Mouse (Mus musculus): ENCODE results near the gene Gm28305.

The Gm28305 gene

DNA sequence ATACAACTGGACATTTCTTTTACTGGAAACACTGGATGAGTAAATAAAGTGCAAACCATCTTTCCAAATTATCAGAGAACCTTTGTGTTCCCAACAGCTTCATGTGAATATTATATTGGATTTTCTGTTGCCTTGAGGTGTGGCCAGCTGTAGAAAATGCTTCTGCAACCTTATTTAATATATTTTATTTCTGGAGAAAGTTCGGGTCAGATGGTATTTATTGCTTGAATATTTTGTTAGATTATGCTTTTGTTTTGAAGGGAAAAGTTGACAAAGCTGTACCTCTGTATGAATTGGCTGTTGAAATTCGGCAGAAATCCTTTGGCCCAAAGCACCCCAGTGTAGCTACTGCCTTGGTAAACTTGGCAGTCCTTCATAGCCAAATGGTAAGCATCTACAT is at the start of gene Gm28305:
Gm28305 (plus strand) TSS at position 301 of the 400 bp plus-strand sequence.
- DNase-seq = no peak

- no peak for DNase-seq
These were observed 44.0 kb upstream of the Gm28305 start for GRCm38 (mm10) chr9:103996496-103996895.

DNA sequence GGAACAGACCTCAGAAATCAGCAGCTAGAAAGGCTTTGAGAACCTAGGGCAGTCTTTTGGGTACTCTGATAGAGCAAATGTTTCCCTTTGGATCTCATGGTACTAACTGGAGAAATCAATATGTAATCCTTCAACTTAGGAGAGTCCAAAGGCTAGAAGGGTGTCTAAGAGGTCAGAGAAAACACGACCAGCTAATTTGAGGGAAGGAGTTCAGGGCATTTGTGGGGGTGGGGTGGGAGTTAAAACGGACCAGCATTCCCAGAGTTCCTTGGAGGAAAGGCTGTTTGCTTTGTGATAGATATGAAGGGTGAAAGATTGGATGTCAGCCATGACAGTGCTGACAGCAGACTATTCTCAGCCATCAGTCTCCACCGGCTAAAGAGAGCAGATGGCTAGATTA is 39.9 kb upstream of the Gm28305 start:
- peak; percentile 44 for DNase-seq

- DNase-seq = peak; percentile 99
These were observed 38.3 kb upstream of the Gm28305 start, which contains the start of gene Nphp3 for GRCm38 (mm10) chr9:104001921-104002859. Gene Nphp3 (plus strand): TSS chr9:104002544.

GRCm38 (mm10) chr9:104002913-104003330 is 37.5 kb upstream of the Gm28305 start:
- no peak for DNase-seq

- no peak for DNase-seq
These were observed 25.9 kb upstream of the Gm28305 start for GRCm38 (mm10) chr9:104014526-104014925.

DNA sequence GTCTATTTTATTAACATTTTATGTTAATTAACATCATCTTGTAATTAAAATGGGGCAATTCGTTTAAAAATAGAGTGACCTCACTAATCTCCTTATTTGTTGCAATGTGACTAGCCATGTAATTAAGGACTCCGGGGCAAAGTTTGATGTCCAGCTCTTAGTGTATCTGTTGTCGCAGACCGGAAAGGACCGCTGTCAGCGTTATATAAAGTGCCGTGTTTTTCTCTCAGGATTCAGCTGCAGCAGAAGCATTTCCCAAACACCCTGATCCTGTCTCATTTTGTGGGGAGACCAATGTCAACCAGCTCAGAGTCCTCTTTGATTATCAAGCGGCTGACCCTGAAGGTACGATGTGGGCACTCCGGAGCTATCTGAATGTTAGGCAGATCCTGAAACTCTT is 19.4 kb upstream of the Gm28305 start:
- DNase-seq = no peak

DNA sequence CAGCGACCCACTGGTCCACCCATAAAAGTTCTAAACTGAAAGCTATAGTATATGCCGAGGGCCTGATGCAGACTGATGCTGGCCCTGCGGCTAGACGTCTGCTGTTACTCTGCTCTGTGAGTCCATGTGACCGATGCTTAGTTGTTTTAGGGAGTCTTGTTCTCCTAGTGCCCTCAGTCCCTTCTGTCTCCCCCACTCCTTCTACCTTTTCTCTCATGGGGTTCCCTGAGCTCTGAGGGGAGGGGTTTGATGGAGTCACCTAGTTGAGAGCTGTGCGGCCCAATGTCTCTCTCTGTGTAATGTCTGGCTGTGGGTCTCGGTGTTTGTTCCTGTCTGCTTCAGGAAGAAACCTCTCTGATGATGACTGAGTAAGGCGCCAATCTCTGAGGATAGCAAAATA is 13.3 kb upstream of the Gm28305 start:
- no peak for DNase-seq

- no peak for DNase-seq
These were observed 10.6 kb upstream of the Gm28305 start for GRCm38 (mm10) chr9:104029861-104030260.

GRCm38 (mm10) chr9:104034231-104034630 is 6.2 kb upstream of the Gm28305 start:
- no peak for DNase-seq

- DNase-seq = no peak
These were observed 5.7 kb upstream of the Gm28305 start for GRCm38 (mm10) chr9:104034718-104035117.

- DNase-seq = peak; percentile 84
These were observed 5.0 kb upstream of the Gm28305 start for GRCm38 (mm10) chr9:104035261-104036015.

DNA sequence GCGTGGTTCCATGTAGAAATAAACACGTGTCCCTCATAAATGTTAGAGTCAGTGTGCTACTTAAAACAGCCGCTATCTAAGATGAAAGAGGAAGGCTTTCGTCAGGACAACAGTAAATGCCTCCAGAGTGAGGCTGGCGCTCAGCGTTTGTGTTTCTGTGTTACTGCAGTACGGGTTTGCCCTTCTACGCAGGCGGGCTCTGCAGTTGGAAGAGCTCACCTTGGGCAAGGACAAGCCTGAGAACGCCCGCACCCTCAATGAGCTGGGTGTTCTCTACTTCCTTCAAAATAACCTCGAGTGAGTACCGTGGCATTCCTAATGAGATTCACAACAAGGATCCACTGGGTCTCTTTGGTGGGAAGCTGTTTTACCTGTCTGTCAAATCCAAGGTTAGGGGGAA is 2.2 kb upstream of the Gm28305 start:
- DNase-seq = no peak

GRCm38 (mm10) chr9:104039031-104039695 is 1.3 kb upstream of the Gm28305 start:
- DNase-seq = no peak

DNA sequence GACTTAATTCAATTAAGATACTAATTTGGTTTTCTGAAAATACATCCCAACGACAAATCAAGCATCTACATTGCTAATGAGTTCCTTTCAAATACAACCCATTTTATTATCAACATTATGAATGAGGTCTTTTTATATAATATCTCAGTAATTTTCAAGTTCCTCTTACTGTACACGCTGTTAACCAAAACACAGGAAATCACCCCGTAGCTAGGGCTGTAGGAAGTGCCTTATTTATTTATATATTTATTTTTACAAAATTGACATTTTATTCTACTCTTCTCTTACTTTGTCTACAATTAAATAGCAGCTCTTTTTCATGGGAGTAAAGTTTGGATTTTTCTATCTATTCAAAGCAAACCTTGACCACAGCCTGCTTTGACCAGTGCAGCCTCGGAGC is 720 bp upstream of the Gm28305 start:
- DNase-seq = no peak

DNA sequence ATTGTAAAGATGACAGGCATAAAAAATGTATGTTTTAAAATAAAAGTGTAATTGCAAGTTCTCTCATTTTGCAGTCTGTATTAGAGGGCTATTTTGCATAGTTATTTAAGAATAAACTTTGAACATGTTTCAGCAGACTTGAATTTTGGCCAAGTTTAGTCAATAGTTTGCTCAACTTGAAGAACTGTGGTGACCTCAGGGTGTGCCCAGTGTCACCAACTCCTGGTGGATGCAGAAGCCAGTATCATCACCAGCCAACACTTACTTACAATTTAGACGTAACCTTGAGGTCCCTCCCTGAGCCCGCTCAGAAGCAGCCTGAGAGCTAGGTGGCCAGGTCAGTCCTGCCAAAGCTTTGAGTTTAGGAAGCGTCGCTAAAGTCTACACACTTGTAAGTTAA is 3.2 kb downstream of the Gm28305 start:
- peak; percentile 6 for DNase-seq

DNA sequence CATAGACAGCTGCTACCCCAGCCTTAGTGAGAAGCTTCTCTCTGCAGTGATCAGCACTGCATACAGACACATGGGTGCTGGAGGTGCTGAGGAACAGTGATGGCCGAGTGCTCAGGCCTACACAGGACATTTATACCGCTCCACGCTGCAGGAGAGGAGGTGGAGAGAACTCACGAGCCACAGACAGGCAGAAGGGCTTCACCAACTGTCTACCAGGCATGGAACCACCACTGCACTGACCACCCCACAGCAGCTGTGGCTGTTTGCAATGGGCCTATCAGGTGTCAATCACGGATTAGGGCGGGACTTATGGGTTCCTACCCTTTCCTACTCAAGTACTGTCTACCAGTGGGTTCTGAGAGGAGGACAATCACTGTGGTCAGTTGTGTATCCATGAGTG is 10.6 kb downstream of the Gm28305 start:
- no peak for DNase-seq

DNA sequence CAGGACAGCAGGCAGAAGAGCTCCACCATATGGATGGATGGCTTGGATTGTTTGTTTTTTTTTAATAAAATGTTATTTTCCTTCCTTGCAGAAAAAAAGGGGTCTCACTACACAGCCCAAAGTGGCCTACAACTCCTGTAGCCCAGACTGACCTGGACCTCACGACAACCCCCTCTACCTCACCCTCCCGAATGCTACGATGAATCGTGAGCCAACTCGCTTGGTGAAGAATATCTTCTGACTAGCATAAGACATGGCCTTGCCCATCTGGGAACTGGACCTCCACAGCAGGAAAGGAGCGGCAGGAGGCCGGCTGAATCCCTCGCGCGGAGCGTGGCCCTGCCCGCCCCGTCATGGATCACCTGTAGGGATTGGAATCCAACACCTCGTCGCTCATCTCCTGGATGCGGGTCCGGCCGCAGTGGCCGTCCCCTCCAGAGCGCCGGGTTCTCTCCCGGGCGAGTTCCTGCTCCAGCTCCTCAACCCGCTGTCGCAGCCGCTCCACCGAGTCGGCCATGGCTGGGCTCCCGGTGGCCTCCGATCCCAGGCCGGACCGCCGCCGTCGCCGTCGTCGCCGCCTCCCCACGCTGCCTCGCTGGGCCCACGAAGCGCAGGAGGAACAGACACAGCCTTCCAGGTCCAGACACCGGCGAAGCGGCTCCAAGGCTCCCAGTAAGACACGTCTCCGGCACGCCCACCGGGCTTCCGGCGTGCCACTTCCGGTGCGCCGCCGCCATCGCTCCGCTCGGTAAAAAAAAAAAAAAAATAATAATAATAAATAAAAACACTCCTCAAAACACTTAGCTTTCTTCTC is 22.2 kb downstream of the Gm28305 start, which contains the start of gene Uba5:
Uba5 (minus strand) TSS at position 705 of the 814 bp plus-strand sequence.
- no peak for DNase-seq

GRCm38 (mm10) chr9:104063244-104063961 is 22.9 kb downstream of the Gm28305 start, which contains the start of gene Acad11:
Gene Acad11 (plus strand): TSS chr9:104063377.
- peak; percentile 94 for DNase-seq

GRCm38 (mm10) chr9:104064571-104064970 is 24.1 kb downstream of the Gm28305 start:
- no peak for DNase-seq

DNA sequence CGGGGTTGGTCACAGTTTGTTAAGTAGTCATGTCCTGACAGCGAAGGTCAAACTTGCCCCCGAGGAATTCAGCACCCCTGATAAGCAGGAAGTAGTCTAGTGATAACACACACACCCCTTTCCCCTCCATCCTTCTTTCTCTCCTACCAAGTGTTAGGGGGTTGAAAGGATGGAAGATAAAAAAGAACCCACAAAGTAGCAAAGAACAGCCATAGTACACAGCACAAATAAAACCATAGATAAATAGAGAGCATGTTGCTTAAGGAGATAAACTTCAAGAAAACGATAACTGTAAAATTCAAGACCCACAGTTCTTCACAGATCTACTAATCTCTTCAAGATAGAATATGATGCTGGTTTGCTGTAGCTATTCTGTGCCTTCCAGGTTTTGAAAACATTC is 29.8 kb downstream of the Gm28305 start:
- DNase-seq = no peak
